In the genomic region with DNA sequence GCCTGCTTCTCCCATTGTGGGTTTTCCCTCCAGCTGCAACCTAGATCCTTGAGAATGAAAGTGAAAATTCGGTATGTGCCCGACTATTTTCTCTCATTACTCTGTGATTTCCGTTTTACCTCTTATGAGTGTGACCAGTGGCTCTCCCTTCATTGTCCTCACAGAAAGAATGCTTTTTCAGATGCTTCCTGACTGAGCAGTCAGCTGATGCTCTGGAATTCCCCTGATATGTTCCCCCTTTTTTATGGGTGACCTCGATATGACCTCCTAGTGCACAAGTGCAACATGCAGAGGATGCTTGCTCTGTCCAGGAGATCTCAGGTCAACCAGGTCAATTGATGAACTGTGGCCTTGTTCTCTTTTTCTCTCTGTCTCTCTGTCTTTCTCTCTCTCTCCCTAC, we compare ENCODE assay signal across 18 mouse cellular contexts. TPM values are rescaled to one million over a fixed set of nuclear protein-coding genes. Genes with fewer than 3 reads are reported as not detected.
DNase-seq lines count a peak whose midpoint lies in the region; ATAC-seq and TF ChIP-seq lines count a peak whose summit lies in the region.
"Had no signal": no experiment of that assay in that cellular context is flagged by ENCODE, and none has a peak within 500 bp of the region (broad histone marks: within the 10 kb centered on the region; RNA-seq: fewer than 3 reads in every experiment).

No protein-coding gene starts in this region.

- H3K4me2 ChIP-seq in lung, embryonic 14.5 days, result no peak overlapping the region
- H3K4me2 ChIP-seq in heart, embryonic 13.5 days, result no peak overlapping the region
- H3K4me2 ChIP-seq: hindbrain, embryonic 15.5 days; liver, embryonic 11.5 days; midbrain, embryonic 12.5 days; neural tube, embryonic 15.5 days had no signal

- no peak overlapping the region for H3K9ac ChIP-seq in lung, embryonic 14.5 days
- no peak overlapping the region for H3K9ac ChIP-seq in heart, embryonic 13.5 days
- H3K9ac ChIP-seq: hindbrain, embryonic 15.5 days; midbrain, embryonic 12.5 days; neural tube, embryonic 15.5 days had no signal

- 60% methylated on average over 4 of the region's 4 CpGs for WGBS in lung, embryonic 14.5 days
- WGBS in heart, embryonic 13.5 days, result 42% methylated on average over 4 of the region's 4 CpGs

- H3K27ac ChIP-seq in lung, embryonic 14.5 days (ENCODE audit: low read depth), result no peak overlapping the region
- H3K27ac ChIP-seq in heart, embryonic 13.5 days (replicated peaks), result peak overlapping the region; percentile 42; the same call in 1 of the 2 replicates
- H3K27ac ChIP-seq: hindbrain, embryonic 15.5 days; midbrain, embryonic 12.5 days; neural tube, embryonic 15.5 days had no signal

- no peaks in the 10 kb centered on the region for H3K9me3 ChIP-seq in lung, embryonic 14.5 days (ENCODE audit: low read depth, low read length)
- H3K9me3 ChIP-seq in heart, embryonic 13.5 days, result no peaks in the 10 kb centered on the region; the same call in 1 of the 2 replicates
- H3K9me3 ChIP-seq: hindbrain, embryonic 15.5 days; midbrain, embryonic 12.5 days; neural tube, embryonic 15.5 days had no signal

- no peak overlapping the region for H3K4me3 ChIP-seq in lung, embryonic 14.5 days (ENCODE audit: low read depth, low read length)
- no peak overlapping the region for H3K4me3 ChIP-seq in heart, embryonic 13.5 days
- H3K4me3 ChIP-seq: hindbrain, embryonic 15.5 days; midbrain, embryonic 12.5 days; neural tube, embryonic 15.5 days had no signal

- H3K36me3 ChIP-seq in lung, embryonic 14.5 days (ENCODE audit: insufficient read depth), result no peaks in the 10 kb centered on the region
- H3K36me3 ChIP-seq in heart, embryonic 13.5 days, result no peaks in the 10 kb centered on the region
- H3K36me3 ChIP-seq: hindbrain, embryonic 15.5 days; midbrain, embryonic 12.5 days; neural tube, embryonic 15.5 days had no signal

- peak; percentile 39 to 82 for DNase-seq in heart, adult 9 months (ENCODE audit: low spot score in 2 of 2)
- DNase-seq in heart, postnatal 4 days, result no peak
- peak; percentile 13 for DNase-seq in lung, embryonic 14.5 days
- no peak for DNase-seq in lung, postnatal 36 days
- DNase-seq in mesoderm, embryonic 11.5 days (ENCODE audit: low read depth, low spot score), result peak; percentile 34
- no peak for DNase-seq in cerebellum, postnatal 14 days
- DNase-seq: adrenal gland, postnatal 10 days; cerebellum, adult 2 months; lung, postnatal 14 days; spleen, adult 18-20 months had no signal

- no peaks in the 10 kb centered on the region for H3K27me3 ChIP-seq in lung, embryonic 14.5 days (ENCODE audit: insufficient read depth, low read length)
- no peaks in the 10 kb centered on the region for H3K27me3 ChIP-seq in heart, embryonic 13.5 days (replicated peaks)
- H3K27me3 ChIP-seq: hindbrain, embryonic 15.5 days; midbrain, embryonic 12.5 days; neural tube, embryonic 15.5 days had no signal

- no peak for TF ChIP-seq CTCF in lung, embryonic 14.5 days (IDR thresholded peaks at IDR 0.05; ENCODE audit: low read depth)

- no peaks in the 10 kb centered on the region for H3K4me1 ChIP-seq in lung, embryonic 14.5 days (ENCODE audit: insufficient read depth)
- H3K4me1 ChIP-seq in heart, embryonic 13.5 days, result peaks cover 11% of the 10 kb centered on the region
- H3K4me1 ChIP-seq: hindbrain, embryonic 15.5 days; midbrain, embryonic 12.5 days had no signal

- ATAC-seq in lung, embryonic 14.5 days (ENCODE audit: insufficient read depth), result no peak
- no peak for ATAC-seq in heart, embryonic 13.5 days (ENCODE audit: extremely low read depth, insufficient number of reproducible peaks, low FRiP score, low TSS enrichment)
- ATAC-seq: CD4-positive, CD25-positive, alpha-beta regulatory T cell, adult 4 months; intestine, postnatal 0 days had no signal

RNA-seq across cellular contexts. Expression of a gene that starts 56.3 kb away (rescaled TPM):
- 10 to 100 TPM; 11.4 to 12.2 TPM for total RNA-seq in heart, postnatal 4 days (2021)
- 21.1 and 21.3 TPM in 2 replicates for polyA plus RNA-seq in lung, embryonic 14.5 days (2014; fragmentation: Nextera tagmentation; extraction: Ambion mirVana)
- 12.5 and 13.6 TPM in 2 replicates for polyA plus RNA-seq in heart, embryonic 13.5 days (2015; fragmentation: Nextera tagmentation; extraction: Ambion mirVana)
- total RNA-seq: MEL had no signal

Comparison
In these comparisons a context has a peak if more than half of its experiments do, and no peak if none do; other contexts are left out.
1. DNase-seq: peak in heart, adult 9 months (2 of 2), lung, embryonic 14.5 days (single experiment) and mesoderm, embryonic 11.5 days (single experiment); none in heart, postnatal 4 days (single experiment), lung, postnatal 36 days (single experiment) and cerebellum, postnatal 14 days (0 of 2).